Mouse (Mus musculus): ENCODE results near the gene Atp6v1g2.

DNA sequence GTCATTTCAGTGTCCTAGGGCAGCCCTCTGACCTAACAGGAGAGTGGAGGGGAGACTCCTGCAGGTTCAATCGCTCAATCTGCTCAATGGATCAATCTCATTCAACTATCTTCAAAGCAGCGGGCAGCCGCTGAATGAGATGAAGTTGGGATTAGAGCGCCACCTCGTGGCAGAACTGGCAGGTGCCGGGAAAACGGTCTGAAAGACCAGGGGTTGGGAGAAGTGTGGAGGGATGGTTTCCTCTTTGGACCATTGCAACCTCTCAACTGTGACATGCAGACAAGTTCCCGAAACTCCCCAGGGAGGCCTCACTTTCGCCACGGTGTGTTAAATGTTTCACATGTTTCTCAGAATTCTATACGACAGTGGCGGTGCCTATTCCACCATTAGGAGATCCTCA lies 1.4 kb upstream of the Atp6v1g2 start:
- TF ChIP-seq CTCF (IDR thresholded peaks at IDR 0.05; ENCODE audit: borderline replicate concordance, extremely low read depth, insufficient read depth, insufficient read length), result peak; percentile 96
- no peak for TF ChIP-seq POLR2A (IDR thresholded peaks at IDR 0.05; ENCODE audit: borderline replicate concordance, extremely low read depth, insufficient read depth, insufficient read length, poor library complexity, severe bottlenecking)

Measured in brain, embryonic 14.5 days (tissue).